In genomic region chr11:61761584-61762407, GRCm38 (mm10) we compare ENCODE assay signal across 8 mouse cellular contexts. TPM values are rescaled to one million over a fixed set of nuclear protein-coding genes. Genes with fewer than 3 reads are reported as not detected.
DNase-seq lines count a peak whose midpoint lies in the region; ATAC-seq lines count a peak whose summit lies in the region.

Prpsap2 (minus strand) TSS chr11:61762088.

- peak within 1 kb of the TSS; percentile 83 for H3K9ac ChIP-seq in heart, embryonic 14.5 days (ENCODE audit: low read length)
- peak within 1 kb of the TSS; percentile 74 for H3K9ac ChIP-seq in liver, embryonic 13.5 days
- peak within 1 kb of the TSS; percentile 87 for H3K9ac ChIP-seq in stomach, embryonic 16.5 days (ENCODE audit: low read length)

- peak; percentile 97 for ATAC-seq in CD4-positive, CD25-positive, alpha-beta regulatory T cell, adult 4 months
- ATAC-seq in heart, embryonic 14.5 days (ENCODE audit: insufficient number of reproducible peaks, insufficient read depth, low FRiP score, low read depth), result peak; percentile 92
- ATAC-seq in liver, embryonic 13.5 days (ENCODE audit: low read depth), result peak; percentile 89
- ATAC-seq in stomach, embryonic 16.5 days (ENCODE audit: insufficient read depth, low FRiP score), result peak; percentile 96

- WGBS in heart, embryonic 14.5 days, result under 1% methylated on average over 51 of the region's 51 CpGs
- under 1% methylated on average over 50 of the region's 51 CpGs for WGBS in liver, embryonic 13.5 days (ENCODE audit: insufficient replicate concordance)
- WGBS in stomach, embryonic 16.5 days, result under 1% methylated on average over 51 of the region's 51 CpGs

- H3K4me2 ChIP-seq in heart, embryonic 14.5 days (ENCODE audit: low read length), result peak within 1 kb of the TSS; percentile 70
- H3K4me2 ChIP-seq in liver, embryonic 13.5 days, result peak within 1 kb of the TSS; percentile 72
- peak within 1 kb of the TSS; percentile 71 for H3K4me2 ChIP-seq in stomach, embryonic 16.5 days (ENCODE audit: low read depth, low read length)

- H3K4me3 ChIP-seq in heart, embryonic 14.5 days (ENCODE audit: control insufficient read depth in 1 of 2, insufficient read depth in 1 of 2, low read depth in 1 of 2, low read length in 2 of 2), result peak within 1 kb of the TSS; percentile 64 to 78
- peak within 1 kb of the TSS; percentile 66 for H3K4me3 ChIP-seq in liver, embryonic 13.5 days (replicated peaks)
- peak within 1 kb of the TSS; percentile 66 for H3K4me3 ChIP-seq in stomach, embryonic 16.5 days (replicated peaks; ENCODE audit: low read length)

- DNase-seq in c-Kit-negative CD71-positive TER-119-positive erythroid progenitor cells, embryonic 14.5 days (ENCODE audit: low read depth, low spot score), result peak; percentile 94
- DNase-seq in fibroblast of lung, adult 2 months (ENCODE audit: low read depth), result peak; percentile 94
- peak; percentile 99 for DNase-seq in kidney, postnatal 14 days
- DNase-seq in liver, embryonic 13.5 days, result peak; percentile 99
- DNase-seq in neural tube, embryonic 10.5 days (ENCODE audit: extremely low spot score, low spot score), result peak; percentile 99

- peaks cover 3% of the 10 kb centered on the region in 2 experiments; a peak in 2 of 4 replicates for H3K4me1 ChIP-seq in heart, embryonic 14.5 days (ENCODE audit: control insufficient read depth in 2 of 2, insufficient read depth in 2 of 2, low read length in 2 of 2)
- H3K4me1 ChIP-seq in liver, embryonic 13.5 days (replicated peaks), result peaks cover 38% of the 10 kb centered on the region
- peaks cover 5% of the 10 kb centered on the region; the same call in 1 of the 2 replicates for H3K4me1 ChIP-seq in stomach, embryonic 16.5 days (ENCODE audit: control insufficient read depth, insufficient read depth, low read length)

- no peaks in the 10 kb centered on the region for H3K9me3 ChIP-seq in heart, embryonic 14.5 days (ENCODE audit: control insufficient read depth, low read length)
- no peaks in the 10 kb centered on the region for H3K9me3 ChIP-seq in liver, embryonic 13.5 days (replicated peaks)
- H3K9me3 ChIP-seq in stomach, embryonic 16.5 days (replicated peaks; ENCODE audit: control insufficient read depth, low read length), result no peaks in the 10 kb centered on the region

- peaks cover 8% of the 10 kb centered on the region; the same call in 1 of the 2 replicates for H3K36me3 ChIP-seq in heart, embryonic 14.5 days (ENCODE audit: control insufficient read depth, insufficient read depth, low read length)
- H3K36me3 ChIP-seq in liver, embryonic 13.5 days, result 0 out of 2 replicates have a peak, but pooled peaks cover 3% of the 10 kb centered on the region
- H3K36me3 ChIP-seq in stomach, embryonic 16.5 days (ENCODE audit: control insufficient read depth, insufficient read depth, low read length), result no peaks in the 10 kb centered on the region

- H3K27ac ChIP-seq in heart, embryonic 14.5 days (replicated peaks in 1 of 2; ENCODE audit: control insufficient read depth in 1 of 2, insufficient read depth in 1 of 2, low read depth in 2 of 2, low read length in 2 of 2), result peak within 1 kb of the TSS; percentile 69 to 82; a peak in 3 of 4 replicates
- H3K27ac ChIP-seq in liver, embryonic 13.5 days, result peak within 1 kb of the TSS; percentile 72; the same call in 1 of the 2 replicates
- peak within 1 kb of the TSS; percentile 92 for H3K27ac ChIP-seq in stomach, embryonic 16.5 days (ENCODE audit: low read length)

- no peaks in the 10 kb centered on the region for H3K27me3 ChIP-seq in heart, embryonic 14.5 days (ENCODE audit: control insufficient read depth, insufficient read depth, low read length)
- no peaks in the 10 kb centered on the region for H3K27me3 ChIP-seq in liver, embryonic 13.5 days
- no peaks in the 10 kb centered on the region for H3K27me3 ChIP-seq in stomach, embryonic 16.5 days (ENCODE audit: control insufficient read depth, insufficient read depth, low read length)

RNA-seq across cellular contexts. Expression of gene Prpsap2, which starts in this region (rescaled TPM):
- 10 to 100 TPM; 29.6 to 37.6 TPM for polyA plus RNA-seq in CD4-positive, CD25-positive, alpha-beta regulatory T cell, adult 4 months (2017; shearing (Covaris generic))
- polyA plus RNA-seq in heart, embryonic 14.5 days (2014; fragmentation: Nextera tagmentation; extraction: Ambion mirVana), result 13.7 and 15.5 TPM in 2 replicates
- polyA plus RNA-seq in liver, embryonic 13.5 days (2015; fragmentation: Nextera tagmentation; extraction: Ambion mirVana), result 8.6 and 10.3 TPM in 2 replicates
- 26.8 and 27.1 TPM in 2 replicates for polyA plus RNA-seq in stomach, embryonic 16.5 days (2015; fragmentation: Nextera tagmentation; extraction: Ambion mirVana)

Comparison
In these comparisons a context has a peak if more than half of its experiments do, and no peak if none do; other contexts are left out.
1. Peak in every context shown above with its lines: DNase-seq, ATAC-seq, H3K4me3 ChIP-seq and H3K27ac ChIP-seq.